Mouse (Mus musculus) right cerebral cortex, postnatal 4 days (tissue): ENCODE data around the gene Ablim1.

ENCODE experiments used
- DNase-seq: peaks from one replicate; pipeline ENCODE4 v3.0.0-alpha.2; 2022

The Ablim1 gene

GRCm38 (mm10) chr19:57118785-57119565 is 195.7 kb downstream of the Ablim1 start:
- peak; percentile 54 for DNase-seq

DNA sequence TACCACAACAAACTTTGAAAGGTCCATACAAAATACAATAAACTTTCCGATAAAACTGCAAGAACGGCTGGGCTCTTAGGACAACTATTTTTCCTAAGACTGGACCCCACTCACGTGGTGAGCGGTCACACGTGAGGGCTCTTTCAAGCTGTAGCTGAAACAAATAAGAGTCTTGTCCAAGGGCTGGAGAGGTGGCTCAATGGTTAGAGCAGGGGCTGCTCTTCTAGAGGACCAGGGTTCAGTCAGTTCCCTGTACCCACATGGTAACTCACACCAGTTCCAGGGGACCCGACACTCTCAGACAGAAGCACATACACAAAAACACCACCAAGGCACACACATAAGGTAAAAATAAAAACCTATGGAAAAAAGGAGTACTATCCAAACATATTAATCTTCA is 197.0 kb downstream of the Ablim1 start:
- no peak for DNase-seq

GRCm38 (mm10) chr19:57116871-57117501 is 197.7 kb downstream of the Ablim1 start:
- no peak for DNase-seq

GRCm38 (mm10) chr19:57115670-57116069 is 199.0 kb downstream of the Ablim1 start:
- no peak for DNase-seq

DNA sequence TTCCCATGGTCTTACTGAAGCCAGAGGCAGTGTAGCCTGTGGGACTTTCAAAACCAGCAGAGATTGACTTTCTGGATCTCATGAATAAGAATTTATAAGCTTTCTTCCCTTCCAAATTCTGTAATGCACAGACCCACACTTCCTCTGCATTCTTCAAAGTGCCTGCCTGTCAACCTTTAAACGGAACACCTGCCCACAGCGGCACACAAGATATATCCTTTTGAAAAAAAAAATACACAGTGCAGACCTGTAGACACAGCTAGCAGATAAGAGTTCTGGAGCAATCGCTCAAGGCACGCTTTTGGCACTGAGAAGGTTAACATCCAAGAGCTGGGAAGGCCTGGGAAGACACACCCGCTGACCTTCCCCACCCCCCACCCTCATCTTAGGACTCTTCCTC is 199.8 kb downstream of the Ablim1 start:
- no peak for DNase-seq

- no peak for DNase-seq
These were observed 200.7 kb downstream of the Ablim1 start for GRCm38 (mm10) chr19:57113975-57114374.

DNA sequence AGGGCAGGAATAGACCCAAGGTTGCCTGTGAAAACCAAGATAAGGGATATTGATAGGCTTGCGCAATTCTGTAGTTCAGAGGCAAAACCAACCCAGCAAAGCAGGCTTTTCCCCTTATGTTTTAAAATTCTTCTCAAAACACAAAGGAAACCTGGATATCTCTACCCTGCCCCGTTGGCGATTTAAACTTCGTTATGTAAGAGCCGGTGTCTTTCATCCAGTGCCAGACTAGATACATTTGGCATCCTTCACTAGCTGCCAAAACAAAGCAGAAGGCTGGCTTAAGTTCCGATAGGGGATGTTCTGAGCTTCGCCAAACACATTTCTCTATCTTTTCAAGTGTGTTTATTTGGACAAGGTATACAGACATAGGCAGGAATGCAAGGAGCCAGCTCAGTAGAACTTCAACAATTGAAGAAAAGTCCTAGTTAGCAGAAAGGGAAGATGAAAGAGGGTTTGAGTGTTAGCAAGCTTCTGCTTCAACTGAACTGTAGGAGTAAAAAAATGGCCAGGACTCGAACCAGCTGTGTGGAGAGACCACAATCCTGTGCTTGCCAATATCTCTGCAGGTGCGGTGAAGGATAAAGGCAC is 201.8 kb downstream of the Ablim1 start:
- DNase-seq: no peak

GRCm38 (mm10) chr19:57112231-57112815 is 202.4 kb downstream of the Ablim1 start:
- no peak for DNase-seq

DNA sequence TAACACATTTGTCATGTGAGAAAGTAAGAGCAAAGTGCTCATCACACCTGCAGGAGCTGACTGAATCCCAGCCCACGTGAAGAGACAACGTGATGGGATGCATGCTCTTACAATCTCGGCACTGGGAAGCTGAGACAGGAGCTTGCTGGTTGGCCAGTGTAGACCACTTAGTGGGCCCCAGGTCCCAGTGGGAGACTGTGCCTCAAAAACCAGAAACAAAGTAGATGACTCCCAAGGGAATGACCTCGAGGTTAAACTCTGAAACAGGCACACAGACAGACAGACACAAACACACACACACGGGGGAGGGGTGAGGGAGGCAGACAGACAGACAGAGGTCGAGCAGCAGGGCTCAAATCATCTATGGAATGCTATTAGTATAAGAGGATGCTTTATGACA is 203.4 kb downstream of the Ablim1 start:
- DNase-seq: no peak

- no peak for DNase-seq
These were observed 205.1 kb downstream of the Ablim1 start for GRCm38 (mm10) chr19:57109620-57110019.

GRCm38 (mm10) chr19:57106513-57106912 is 208.2 kb downstream of the Ablim1 start:
- no peak for DNase-seq

DNA sequence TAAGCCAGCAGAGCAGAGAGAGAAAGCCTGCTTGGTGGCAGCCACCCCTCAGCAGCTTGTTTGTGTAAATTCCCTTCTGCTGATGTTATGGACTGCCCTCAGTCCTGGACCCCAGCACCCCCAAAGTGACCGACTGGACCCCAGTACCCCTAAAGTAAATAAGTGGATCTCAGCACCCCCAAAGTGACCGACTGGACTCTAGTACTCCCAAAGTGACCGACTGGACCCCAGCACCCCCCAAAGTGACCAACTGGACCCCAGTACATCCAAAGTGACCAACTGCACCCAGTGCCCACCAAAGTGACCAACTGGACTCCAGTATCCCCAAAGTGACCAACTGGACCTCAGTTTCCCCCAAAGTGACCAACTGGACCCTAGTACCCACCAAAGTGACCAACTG is 208.7 kb downstream of the Ablim1 start:
- DNase-seq: no peak

DNA sequence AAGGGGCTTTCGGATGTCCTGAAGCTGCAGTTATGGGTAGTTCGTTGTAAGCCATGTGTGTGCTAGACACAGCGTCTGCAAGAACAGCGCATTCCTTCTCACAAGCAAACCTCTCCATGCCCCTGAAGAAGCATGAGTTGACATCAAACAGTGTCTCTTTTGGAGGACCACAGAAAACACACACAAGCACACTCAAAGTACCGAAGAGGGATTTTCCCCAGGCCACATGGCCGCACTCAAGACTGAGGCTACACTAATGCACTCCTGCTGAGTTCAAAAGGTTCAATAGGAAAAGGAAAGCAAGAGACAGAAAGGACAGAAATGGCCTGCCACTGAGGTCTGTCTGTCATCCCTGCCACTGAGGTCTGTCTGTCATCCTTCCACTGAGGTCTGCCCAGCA is 209.6 kb downstream of the Ablim1 start:
- no peak for DNase-seq

DNA sequence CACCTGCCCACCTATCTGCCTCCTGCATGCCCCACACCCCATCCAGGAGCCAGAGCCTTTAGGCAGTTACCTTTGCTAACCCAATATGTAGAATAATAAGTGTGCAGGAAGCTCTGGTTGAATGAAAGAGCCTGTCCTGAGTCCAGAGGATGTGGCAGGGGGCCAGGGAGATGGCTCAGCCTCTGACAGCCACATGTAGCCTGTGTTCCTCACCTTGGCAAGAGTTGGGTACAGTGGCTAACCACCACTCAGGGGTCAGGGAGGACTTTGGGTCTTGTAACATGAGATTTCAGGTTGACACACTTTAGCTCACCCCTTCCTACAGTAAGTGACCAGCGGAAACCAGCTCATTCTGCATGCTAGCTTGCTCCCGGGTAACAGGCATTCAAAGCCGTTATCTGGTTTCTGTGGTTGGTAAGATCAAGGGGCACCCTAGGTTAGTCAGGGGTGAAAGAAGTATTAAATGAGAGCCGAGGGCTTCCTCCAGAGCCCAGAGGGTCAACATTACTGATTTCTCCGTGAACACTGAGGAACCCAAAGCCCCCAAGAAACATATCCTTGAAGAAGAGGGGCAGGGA is 210.5 kb downstream of the Ablim1 start:
- no peak for DNase-seq

GRCm38 (mm10) chr19:57103360-57103958 is 211.3 kb downstream of the Ablim1 start:
- no peak for DNase-seq

DNA sequence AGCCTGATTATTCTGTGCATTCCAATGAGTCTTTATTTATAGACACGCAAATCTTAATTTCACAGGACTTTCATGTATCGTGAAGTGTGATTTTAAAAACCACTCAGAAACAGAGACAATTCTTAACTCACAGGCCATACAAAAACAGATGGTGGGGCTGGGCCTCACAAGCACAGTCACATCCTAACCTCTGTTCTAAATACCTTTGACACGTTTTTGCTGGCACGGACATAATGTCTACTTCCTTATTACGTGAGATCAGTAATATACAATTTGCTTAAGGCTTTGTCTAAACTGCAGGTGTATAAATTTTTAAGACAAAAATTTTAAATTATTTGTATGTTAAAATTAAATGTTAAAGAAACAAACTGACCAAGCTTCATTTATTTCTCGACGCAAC is 212.7 kb downstream of the Ablim1 start:
- DNase-seq: no peak

DNA sequence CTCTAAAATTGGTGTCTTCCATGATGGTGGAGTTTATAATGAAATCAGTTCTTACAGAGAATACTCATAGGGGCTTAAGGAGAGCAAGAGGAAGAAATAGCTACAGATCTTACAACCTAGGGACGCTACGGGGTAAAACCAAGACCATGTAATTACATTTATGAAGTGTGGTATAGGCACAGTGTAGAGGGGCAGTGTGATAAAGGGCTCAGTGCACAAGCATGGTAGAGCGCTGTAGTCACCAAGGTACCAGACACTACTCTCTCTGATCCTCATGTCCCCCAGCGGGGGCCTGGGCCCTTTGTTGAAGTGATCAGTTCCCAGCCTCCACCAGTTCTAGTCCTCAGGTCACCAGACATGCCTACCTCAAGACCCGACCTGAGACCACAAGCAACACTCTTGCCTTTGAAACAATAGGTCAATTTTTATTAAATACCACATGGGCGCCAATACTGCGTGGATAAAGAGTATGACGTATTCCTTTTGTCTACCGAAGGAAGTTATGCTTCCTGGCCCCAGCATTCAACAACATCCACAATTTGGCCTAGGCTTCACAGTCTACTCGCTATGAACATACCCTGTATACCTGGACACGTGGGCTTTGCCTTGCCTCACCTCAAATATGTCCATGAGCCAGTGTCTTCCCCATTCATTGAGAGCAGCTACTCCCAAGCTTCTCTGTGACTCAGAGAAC is 213.8 kb downstream of the Ablim1 start:
- no peak for DNase-seq

DNA sequence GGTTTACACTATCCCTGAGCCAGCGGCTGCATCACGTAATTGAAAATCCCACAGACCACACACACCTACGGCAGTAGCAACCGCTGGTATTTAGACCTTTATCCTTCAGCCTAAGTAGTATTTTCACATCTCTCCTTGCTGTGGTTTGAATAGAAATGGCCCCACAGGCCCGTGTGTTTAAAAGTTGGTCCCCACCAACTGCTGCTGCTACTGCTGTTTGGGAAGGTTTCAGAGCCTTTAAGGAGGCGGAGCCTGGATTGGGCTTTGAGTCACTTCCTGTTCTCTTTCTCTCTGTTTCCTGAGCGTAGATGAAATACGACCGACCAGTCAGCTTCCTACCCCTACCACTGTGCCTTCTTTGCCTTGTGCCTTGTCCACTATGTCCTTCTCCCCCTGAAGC is 214.7 kb downstream of the Ablim1 start:
- DNase-seq: no peak

- DNase-seq: no peak
These were observed 215.7 kb downstream of the Ablim1 start for GRCm38 (mm10) chr19:57099094-57099357.

GRCm38 (mm10) chr19:57098241-57099093 is 216.3 kb downstream of the Ablim1 start:
- peak; percentile 19 for DNase-seq

DNA sequence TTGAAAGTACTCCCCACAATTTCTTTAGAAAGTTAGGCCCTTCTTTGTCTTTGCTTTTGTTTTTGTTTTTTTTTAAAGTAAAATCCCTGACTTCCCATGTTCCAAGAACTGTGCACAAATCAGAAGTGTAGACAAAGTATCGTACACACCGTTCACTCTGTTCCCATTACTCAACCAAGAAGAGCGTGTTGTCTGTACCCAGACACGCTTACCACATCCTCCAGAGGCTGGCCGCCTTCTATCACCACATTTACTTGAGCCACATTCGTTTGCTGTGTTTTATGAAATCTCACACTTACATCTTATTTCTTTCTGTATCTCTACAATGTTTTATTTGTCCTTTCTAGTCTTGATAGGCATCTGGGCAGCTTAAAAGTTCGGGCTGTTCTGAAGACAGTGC is 219.4 kb downstream of the Ablim1 start:
- DNase-seq: no peak

GRCm38 (mm10) chr19:57093698-57094004 is 221.1 kb downstream of the Ablim1 start:
- DNase-seq: no peak
